Mouse (Mus musculus): ENCODE measurements around the gene Klhl7. TPM values are rescaled to one million over a fixed set of nuclear protein-coding genes. Genes with fewer than 3 reads are reported as not detected.
"Not testable (repeated sequence)": the region's sequence is repeated elsewhere in the genome, so short reads cannot be mapped to it uniquely, and the experiment has no call there.

Gene Klhl7
- total RNA-seq, 2 experiments from 2014 or later = 96.8 to 102 TPM

GRCm38 (mm10) chr5:24086865-24087264 lies 13.5 kb upstream of the Klhl7 start:
- no peak for DNase-seq (ENCODE audit: low spot score in 2 of 2)
- intact Hi-C loops (cut with DNase I) = no loop called here

DNA sequence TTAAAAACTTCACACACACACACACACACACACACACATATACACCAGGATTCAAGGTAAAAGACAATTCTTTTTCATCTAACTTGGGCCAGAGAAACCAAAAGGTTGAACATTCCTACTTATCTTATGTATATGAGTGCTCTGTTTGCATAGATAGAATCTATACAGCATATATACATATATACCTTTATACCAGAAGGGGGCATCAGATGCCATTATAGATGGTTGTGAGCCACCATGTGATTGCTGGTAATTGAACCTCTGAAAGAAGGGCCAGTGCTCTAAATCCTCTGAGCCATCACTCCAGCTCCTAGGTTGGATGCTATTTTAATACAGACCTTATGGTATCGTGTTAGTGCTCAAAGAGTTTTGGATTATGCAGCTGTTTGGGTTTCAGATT lies 12.0 kb upstream of the Klhl7 start:
- intact Hi-C loops (cut with DNase I) = no loop called here
- no peak for DNase-seq (ENCODE audit: low spot score in 2 of 2)

GRCm38 (mm10) chr5:24092496-24092895 lies 7.9 kb upstream of the Klhl7 start:
- no peak for DNase-seq (ENCODE audit: low spot score in 2 of 2)
- intact Hi-C loops (cut with DNase I) = no loop called here

- intact Hi-C loops (cut with DNase I) = no loop called here
- no peak for DNase-seq (ENCODE audit: low spot score in 2 of 2)
Observed at GRCm38 (mm10) chr5:24095393-24095792, 5.0 kb upstream of the Klhl7 start.

GRCm38 (mm10) chr5:24095881-24096280 lies 4.5 kb upstream of the Klhl7 start:
- no peak for DNase-seq (ENCODE audit: low spot score in 2 of 2)
- intact Hi-C loops (cut with DNase I) = no loop called here

GRCm38 (mm10) chr5:24100810-24101311 lies 456 bp downstream of the Klhl7 start:
- peak; percentile 67 to 77 for DNase-seq (ENCODE audit: low spot score in 2 of 2)
- intact Hi-C loops (cut with DNase I) = loop anchor here (5.0 kb wide), 1 partner anchor 61 kb away; the partner anchor contains the start of gene Nupl2

GRCm38 (mm10) chr5:24101446-24102140 lies 1.2 kb downstream of the Klhl7 start:
- DNase-seq (ENCODE audit: low spot score in 2 of 2) = peak in 1 of 2 experiments; percentile 55
- intact Hi-C loops (cut with DNase I) = loop anchor here (5.0 kb wide), 1 partner anchor 61 kb away; the partner anchor contains the start of gene Nupl2

- intact Hi-C loops (cut with DNase I) = loop anchor here (5.0 kb wide), 1 partner anchor 59 kb away; the partner anchor contains the start of gene Nupl2
- not testable (repeated sequence) for DNase-seq (ENCODE audit: low spot score in 2 of 2)
Observed at GRCm38 (mm10) chr5:24103235-24103634, 2.8 kb downstream of the Klhl7 start.

GRCm38 (mm10) chr5:24103841-24104240 lies 3.4 kb downstream of the Klhl7 start:
- intact Hi-C loops (cut with DNase I) = loop anchor here (5.0 kb wide), 1 partner anchor 58 kb away; the partner anchor contains the start of gene Nupl2
- no peak for DNase-seq (ENCODE audit: low spot score in 2 of 2)

GRCm38 (mm10) chr5:24107071-24107739 lies 6.8 kb downstream of the Klhl7 start:
- intact Hi-C loops (cut with DNase I) = no loop called here
- no peak for DNase-seq (ENCODE audit: low spot score in 2 of 2)

- DNase-seq (ENCODE audit: low spot score in 2 of 2) = no peak
- intact Hi-C loops (cut with DNase I) = no loop called here
Observed at GRCm38 (mm10) chr5:24107740-24108098, 7.3 kb downstream of the Klhl7 start.

GRCm38 (mm10) chr5:24110068-24110467 lies 9.7 kb downstream of the Klhl7 start:
- intact Hi-C loops (cut with DNase I) = no loop called here
- DNase-seq (ENCODE audit: low spot score in 2 of 2) = no peak

- intact Hi-C loops (cut with DNase I) = no loop called here
- peak in 1 of 2 experiments; percentile 13 for DNase-seq (ENCODE audit: low spot score in 2 of 2)
Observed at GRCm38 (mm10) chr5:24112116-24112903, 11.9 kb downstream of the Klhl7 start.

GRCm38 (mm10) chr5:24122221-24122620 lies 21.8 kb downstream of the Klhl7 start:
- intact Hi-C loops (cut with DNase I) = no loop called here
- DNase-seq (ENCODE audit: low spot score in 2 of 2) = peak in 1 of 2 experiments; percentile 12

DNA sequence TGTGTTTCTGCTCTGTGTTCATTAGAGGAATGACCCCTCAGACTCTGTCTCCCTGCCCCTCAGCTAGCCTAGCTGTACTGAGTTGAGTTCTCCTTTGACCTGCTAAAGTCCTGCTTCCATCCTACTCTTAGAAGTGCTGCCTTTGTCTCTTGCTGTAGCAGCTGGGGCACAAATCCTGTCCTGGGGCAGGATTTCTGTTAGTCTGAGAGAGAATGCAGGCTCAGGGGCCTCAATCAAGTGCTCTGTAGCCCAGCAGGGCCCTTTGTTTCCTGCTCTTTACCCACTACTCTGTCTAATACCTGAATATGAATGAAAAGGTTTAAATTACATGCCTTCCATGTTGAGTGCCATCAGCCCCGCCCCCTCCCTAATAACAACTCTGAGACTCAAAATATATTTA lies 23.8 kb downstream of the Klhl7 start:
- DNase-seq (ENCODE audit: low spot score in 2 of 2) = no peak
- intact Hi-C loops (cut with DNase I) = no loop called here

DNA sequence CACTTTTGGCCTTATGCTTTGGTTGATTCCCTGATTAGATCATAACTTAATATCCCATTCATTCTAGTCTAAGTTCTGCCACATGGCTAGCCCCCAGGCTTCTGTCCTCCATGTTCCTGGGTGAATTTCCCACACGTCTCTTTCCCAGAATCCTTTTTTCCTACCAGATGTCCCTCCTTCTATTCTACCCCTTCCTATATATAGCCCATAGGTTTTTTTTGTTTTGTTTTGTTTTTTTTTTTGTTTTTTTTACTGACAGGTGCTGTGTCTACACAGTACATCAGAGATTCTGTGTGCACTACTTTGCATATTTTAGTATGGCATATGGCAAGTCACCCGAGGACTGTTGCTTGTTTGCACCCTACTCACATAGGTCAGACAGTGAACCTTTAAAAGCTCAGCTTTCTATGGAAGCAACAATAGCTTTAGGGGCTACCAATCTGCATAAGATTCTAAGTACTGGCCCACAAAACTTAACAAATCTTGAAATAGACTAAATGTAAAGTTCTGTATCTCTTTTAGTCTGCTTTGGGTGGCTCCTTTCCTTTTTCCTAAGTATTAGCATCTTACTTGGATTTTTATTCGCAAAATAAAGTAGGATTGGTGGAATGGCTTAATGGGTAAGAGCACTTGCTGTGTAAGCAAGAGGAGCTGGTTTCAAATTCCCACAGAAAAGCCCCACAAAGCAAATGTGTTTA lies 24.3 kb downstream of the Klhl7 start:
- intact Hi-C loops (cut with DNase I) = no loop called here
- no peak for DNase-seq (ENCODE audit: low spot score in 2 of 2)

- intact Hi-C loops (cut with DNase I) = no loop called here
Observed at GRCm38 (mm10) chr5:24125910-24126636, 25.7 kb downstream of the Klhl7 start.

DNA sequence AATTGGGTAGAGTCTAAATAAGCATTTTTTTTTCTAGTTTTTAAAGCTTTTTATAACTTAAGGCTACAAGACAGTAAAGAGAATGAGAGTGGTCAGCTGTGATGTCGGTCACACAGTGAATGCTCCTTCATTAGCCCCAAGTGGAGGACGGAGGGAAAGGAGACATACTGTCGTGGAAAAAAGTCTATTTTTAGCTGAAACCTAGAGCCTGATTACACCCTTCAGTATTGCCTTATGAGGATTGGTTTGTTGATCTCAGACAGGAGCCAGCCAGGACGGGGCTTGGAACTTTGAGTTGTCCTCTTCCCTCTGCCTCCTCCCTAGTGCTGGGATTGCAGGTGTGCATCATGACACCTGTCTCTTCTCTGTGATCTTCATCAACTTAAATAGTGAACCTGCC lies 26.6 kb downstream of the Klhl7 start:
- intact Hi-C loops (cut with DNase I) = no loop called here

More at GRCm38 (mm10) chr5:24125910-24126636, 25.7 kb downstream of the Klhl7 start:
- DNase-seq (ENCODE audit: low spot score in 2 of 2) = no peak

GRCm38 (mm10) chr5:24146964-24147363 lies 46.6 kb downstream of the Klhl7 start:
- intact Hi-C loops (cut with DNase I) = no loop called here
- no peak for DNase-seq (ENCODE audit: low spot score in 2 of 2)

More for the DNA sequence above, 26.6 kb downstream of the Klhl7 start:
- DNase-seq (ENCODE audit: low spot score in 2 of 2) = no peak
